Mouse (Mus musculus) CD8-positive naive resting alpha-beta T cell, adult 2 months (primary cell): ENCODE measurements at regions not wholly inside any gene's neighbourhood (a gene's known extent, or its start where the extent isn't known, plus 50 kb on each side); places are given as distances from the start of the nearest gene placed in this dataset.
A peak's percentile ranks its signal among the peaks of the same experiment; 100 is the strongest.
"Not testable (repeated sequence)": the region's sequence is repeated elsewhere in the genome, so short reads cannot be mapped to it uniquely, and the experiment has no call there.

Source experiments
- DNase-seq, 2 experiments: peaks; one replicate each; pipeline ENCODE4 v3.0.0; 2022; ENCODE audit warnings: low read depth in 2 of 2, low spot score in 2 of 2

DNA sequence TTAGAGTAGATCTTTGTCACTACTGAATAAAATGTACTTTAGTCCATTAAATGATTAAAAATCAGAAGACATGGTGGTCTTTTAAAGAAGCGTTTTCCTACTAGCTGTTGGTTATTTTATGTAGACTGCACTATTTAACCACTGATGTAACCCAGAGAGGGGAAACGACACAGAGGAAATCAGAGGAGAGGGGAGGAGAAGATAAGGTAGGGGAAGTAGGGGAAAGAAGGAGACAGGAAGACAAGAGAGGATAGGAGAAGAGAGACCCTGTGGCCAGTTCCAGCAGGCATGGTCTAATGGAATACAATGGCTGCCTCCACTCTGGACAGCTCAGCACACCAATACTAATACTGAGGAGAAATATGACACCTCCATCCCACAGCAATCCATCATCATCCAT, 208.6 kb upstream of the Btg1 start:
- no peak for DNase-seq

DNA sequence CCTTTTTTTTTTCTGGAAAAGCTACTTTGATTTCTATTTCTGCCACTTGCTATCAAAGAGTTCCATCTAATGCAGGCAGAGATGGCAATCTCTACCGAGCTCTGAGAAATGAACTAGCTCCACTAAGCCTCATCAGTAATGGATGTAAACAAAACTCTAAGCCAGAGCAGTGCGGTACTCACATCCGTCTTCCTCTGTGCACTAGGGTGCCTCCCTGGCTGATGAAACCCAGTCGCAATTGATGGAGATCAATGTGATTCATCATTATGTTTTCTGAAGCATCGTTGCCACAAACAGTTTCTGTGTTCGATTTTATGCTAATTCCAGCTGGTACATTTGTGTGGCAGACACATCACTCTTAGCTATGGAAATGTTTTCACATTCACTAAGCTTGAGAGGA, 206.8 kb upstream of the Btg1 start:
- no peak for DNase-seq

DNA sequence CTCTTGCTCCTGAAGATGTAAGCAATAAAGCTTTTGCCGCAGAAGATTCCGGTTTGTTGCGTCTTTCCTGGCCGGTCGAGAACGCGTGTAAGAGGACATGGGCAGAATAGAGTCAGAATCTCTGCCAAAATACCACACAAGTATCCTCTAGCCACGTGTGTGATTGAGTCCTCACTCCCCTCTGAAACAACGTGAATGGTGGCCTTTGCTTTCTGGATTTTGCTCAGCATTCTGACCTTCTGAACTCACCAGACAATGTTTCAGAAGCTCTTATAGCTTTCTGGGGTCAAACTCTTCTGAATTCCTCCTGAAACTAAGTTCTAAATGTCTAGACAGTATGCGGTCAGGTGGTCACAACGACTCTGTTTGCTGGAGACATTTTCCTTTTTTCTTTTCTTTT, 202.0 kb upstream of the Btg1 start:
- DNase-seq, result no peak

DNA sequence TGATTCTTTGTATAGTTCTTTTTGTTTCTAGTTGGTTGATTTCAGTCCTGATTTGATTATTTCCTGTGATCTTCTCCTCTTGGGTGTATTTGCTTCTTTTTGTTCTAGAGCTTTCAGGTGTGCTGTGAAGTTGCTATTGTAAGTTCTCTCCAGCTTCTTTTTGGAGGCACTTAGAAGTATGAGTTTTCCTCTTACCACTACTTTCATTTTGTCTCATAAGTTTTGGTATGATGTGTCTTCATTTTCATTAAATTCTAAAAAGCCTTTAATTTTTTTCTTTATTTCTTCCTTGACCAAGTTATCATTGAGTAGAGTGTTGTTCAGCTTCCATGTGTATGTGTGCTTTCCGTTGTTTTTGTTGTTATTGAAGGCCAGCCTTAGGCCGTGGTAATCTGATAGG, 195.3 kb upstream of the Btg1 start:
- not testable (repeated sequence) for DNase-seq

DNA sequence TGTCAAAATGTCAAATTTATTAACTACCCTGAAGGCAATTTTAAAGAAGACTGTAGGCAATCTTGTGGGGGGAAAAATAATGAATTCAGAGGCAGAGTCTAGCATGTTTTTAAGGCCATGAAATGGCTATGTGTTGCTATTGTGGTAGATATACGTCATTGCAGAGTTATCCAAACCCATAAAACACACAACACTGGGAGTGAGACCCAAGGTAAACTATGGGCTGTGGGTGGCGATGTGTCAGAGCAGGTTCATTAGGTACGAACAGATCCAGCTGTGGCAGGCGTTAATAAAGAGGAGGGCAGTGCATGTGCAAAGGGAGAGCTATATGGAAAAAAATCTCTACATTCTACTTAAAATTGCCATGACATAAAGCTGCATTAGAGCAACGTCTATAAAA, 189.4 kb upstream of the Btg1 start:
- DNase-seq, result no peak

DNA sequence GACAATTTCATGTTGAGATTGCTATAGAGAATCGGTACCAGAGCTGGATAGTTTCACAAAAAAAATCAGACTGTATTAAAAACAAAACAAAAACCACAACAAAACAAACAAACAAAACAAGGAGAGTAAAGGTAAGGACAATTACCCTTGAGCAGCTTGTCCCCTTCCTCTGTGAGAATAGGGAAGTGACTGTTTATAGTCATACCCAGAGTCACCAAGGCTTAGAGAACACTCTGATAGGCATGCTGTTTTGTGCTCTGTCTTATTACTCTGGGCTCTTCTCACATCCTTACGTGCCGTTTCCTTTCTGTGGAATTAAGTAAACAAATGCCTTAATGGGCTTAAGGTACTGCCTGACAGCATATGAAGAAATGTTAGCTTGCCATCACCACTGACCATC, 186.7 kb upstream of the Btg1 start:
- no peak for DNase-seq

DNA sequence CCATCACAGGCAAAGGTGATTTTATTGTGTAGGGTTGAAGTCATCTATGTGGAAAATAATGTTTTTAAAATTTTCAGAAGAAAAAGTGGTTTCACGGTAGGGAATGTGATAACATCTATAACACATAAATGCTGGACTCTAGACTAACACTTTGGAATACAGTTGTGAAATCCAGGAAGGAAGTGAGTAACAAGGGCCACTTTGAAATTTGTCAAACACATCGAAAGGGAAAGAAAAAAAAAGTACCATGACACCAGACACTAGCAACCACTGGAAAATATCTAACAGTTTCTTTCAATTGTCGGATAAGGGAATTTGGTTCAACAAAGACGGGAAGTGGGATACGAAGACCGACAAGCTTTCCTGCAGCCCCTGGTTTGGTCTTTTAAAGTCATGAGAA, 181.7 kb upstream of the Btg1 start:
- no peak for DNase-seq

DNA sequence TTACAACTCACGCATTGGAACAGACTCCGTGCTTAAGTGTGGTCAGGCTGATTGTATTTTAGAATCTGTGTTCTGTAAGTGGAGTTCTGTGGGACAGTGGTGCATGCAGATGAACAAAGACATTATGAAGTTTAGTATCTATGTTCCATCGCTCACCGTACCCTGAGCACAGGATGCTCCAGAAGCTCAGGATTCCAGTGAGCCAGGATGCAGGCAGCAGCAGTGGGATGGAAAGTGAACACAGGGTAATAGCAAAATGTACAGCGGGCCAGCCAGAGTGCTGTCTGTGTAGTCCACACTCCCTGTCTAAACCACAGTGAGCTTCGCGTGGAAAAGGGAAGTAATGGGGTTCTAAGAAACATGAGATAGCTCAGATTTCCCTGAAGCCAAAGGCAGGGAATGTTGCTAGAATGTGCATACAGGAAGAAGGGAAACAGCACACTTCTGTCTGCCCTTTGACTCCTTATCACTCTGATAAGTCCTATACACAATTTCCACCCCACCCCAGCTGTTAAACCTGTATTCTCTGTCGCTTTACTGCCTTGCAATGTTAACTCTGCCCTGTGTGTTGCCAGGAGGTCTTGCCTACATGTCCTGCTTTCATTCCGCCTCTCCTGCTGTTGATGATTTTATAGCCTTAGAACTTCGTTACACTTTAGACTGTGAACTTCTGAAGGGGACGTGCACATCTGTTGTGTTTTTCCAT, 178.3 kb upstream of the Btg1 start:
- DNase-seq, result no peak

DNA sequence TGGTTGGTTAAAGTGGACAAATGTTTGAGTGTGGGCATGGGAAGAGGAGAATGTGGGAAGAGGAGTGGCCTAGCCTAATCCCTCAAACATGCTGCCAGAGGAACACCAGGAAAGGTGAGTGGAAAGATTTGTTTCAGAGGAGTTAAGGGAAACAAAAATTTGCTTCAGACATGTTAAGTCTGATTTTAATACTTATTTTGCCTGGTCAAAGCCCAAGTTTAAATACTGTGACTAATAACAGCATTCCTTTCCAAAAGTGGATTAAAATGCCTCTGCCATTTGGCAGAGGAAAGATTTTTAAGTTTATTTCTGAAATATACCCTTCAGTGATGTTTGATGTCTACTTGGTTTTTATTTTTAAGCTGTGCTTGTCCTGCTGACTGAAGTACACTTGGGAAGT, 174.6 kb upstream of the Btg1 start:
- DNase-seq, result no peak

DNA sequence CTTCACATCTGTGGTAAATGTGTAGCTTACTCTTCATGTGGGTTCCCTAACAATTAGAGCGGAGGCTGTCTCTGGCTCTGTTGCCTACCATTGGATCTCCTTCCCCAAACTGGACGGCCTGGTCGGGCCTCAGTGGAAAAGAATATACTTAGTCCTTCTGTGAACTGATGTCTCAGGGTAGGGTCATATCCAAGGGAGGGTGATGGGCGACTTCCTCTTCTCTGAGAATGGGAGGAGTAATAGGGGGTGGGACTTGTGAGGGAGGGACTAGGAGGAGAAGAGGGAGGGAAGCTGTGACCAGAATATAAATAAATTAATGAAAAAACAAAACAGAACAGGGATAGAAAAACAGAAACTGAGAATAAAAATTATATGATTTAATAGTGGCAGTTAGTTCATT, 166.5 kb upstream of the Btg1 start:
- DNase-seq, result no peak

DNA sequence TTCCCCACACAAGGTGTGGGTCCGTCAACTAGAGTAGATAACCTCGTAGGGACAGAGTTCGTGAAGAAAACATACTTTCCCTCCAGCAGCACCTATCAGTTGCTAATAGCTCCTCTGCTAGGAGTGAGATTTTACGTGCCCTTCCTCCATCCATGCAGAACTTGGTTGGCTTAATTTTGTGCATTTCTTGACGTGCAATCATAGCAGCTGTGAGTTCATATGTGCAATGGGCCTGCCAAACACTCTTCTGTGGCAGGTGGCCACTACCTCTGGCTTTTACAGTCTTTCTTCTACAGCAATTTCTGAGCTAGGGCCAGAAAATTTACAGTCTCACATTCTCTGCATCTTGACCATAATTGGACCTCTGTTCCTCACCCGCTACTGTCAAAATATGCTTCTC, 161.9 kb upstream of the Btg1 start:
- no peak for DNase-seq

DNA sequence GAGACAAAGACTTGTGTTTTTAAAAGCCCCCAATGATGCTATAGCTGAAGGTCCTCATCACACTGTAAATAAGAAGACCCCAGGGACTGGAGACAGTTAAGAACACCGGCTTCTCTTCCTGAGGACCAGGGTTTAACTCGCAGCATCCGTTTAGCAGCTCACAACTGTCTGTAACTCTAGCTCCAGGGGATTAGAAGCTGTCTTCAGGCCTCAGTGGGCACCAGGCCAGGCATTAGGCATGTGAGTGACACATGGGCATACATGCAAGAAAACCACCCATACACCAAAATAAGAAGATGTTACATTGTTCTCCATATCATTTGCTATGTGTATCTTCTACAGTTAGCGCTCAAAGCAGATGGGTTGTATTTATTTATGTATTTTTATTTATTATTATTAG, 158.3 kb upstream of the Btg1 start:
- DNase-seq, result no peak

DNA sequence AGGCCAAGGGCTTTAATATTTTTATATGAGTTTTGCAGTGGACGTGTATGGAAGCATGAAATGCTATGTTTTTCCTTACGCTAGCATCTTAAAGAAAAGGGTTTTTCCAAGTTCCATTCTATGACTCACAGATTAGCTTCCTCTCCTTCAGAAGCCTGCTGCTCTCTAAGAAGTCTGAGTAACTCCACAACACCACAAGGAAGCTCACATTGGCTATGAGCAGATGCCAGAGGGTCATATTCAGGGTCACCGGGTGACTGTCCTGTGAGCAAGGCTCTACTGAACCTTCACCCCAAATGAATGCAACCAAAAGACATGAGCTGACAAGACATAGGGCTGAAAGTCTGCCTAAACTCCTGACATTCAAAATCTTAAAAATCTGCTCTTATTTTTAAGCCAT, 157.6 kb upstream of the Btg1 start:
- no peak for DNase-seq

DNA sequence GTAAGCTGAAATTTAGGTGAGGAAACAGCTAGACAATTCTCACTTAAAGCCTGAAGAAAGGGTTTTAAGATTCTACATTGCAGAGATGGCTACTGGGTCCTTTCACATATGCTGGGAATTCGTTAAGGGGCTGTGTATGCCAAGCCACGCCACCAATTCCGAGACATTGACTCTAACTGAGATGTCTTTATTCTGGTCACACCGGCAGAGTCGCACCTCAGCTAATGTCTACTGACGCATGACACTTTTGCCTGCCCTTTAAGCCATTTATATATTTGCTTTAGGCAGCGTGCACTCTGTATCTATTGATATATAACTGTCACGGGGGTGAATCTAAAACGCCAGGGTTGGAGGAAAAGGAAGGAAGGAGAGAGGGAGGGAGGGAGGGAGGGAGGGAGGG, 156.7 kb upstream of the Btg1 start:
- DNase-seq, result no peak

DNA sequence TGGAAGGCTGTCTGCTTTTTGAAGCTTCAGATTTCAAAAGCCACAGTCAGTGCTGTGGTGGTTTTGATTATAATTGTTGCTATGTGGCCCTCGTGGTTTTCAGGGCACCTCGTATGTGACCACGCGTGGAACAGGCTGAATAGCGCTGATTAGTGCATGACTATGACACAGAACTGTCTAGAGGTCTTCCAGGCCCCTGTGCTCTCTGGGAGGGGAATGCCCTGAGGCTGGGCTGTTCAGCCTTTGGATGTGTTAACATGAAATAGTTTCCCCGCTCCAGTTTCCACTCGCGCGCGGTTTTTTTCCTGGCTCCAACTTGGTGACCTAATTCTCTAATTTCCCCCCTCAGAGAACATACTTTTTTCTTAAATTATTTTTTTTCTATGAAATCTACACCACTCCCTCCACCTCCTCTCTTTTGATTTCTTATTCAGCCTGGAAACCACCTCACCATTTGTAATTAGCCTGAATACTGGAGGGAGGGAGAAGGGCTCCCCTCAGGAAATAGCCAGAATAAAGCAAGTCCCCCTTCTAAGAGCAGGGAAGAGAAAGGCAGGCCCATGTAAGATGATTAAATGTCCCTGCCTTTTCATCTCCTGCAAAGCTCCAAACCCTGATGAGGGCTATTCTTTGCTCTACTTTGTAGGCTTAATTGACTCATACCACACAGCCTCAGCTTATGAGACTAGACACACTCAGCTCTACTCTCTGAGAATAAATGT, 156.0 kb upstream of the Btg1 start:
- DNase-seq, result no peak

DNA sequence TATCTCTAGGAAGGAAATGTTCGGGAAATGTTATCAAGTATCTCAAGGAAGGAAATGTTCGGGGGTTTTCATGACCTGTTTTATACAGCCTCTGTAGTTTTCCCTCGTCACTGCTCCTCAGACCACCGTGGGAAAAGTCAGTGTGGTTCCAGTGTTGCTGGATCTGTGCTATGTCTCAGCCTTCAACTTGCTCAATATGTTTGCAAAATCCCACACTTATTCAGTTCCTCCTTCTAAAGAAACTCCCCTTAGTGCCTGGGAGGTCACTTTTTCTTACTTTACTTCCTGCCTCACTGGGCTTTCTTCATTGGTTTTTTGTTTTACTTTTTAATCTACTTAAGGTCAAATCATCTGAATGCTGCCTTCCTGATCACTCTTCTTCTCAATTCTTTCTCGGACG, 150.8 kb upstream of the Btg1 start:
- no peak for DNase-seq

DNA sequence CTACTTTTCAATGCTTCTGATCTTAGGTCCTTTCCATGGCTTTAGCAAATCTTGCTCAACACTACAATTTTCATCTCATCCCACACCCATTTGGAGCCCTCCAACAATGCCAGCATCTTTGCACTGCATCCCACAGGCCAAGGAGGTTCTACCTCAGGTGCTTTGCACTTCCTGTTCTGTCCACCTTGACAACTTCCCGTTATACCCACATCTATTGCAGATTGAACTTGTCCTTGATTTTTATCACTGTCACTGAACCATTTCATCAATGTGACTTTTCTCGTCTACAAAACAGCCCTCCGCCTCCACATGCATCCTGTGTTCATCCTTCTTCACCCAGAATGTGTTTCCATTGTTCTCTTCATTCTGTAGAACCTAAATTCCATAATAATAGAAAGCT, 150.0 kb upstream of the Btg1 start:
- peak in 1 of 2 experiments; percentile 21 for DNase-seq

DNA sequence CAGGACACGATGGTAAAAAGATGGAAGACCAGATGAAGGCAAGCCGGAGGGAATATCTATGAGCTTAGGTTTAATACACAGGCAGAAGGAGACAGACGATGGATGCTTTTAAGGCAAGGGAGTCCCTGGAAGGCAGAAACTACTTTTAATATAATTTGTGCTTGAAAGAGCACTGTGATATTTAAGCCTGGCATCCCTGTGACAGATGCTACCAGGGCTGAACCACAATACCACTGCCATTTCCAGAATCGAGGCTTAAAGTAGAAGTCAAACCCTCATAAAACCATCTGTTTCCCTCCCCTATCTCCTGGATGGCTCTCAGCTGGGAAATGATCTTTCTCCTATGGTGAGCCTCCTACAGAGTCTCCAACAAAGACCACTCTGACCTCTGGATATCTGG, 149.1 kb upstream of the Btg1 start:
- DNase-seq, result no peak

DNA sequence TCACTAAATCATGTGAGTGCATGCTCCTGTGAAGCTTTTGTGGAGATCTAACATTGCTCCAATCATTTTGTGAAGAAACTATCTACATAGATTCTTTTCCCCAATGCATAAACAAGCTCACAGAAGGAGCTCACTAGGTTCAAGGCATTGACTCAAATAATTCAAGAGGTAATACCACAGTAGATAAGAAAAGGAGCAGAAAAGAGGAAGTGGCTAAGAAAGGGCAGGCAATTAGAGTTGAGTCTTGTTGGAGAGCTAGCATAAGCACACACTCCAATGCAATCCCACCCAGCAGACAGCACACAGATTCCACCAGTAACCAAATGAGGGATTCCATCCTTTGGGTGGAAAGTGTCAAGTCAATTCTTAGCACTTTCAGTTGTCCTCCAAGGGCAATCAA, 145.3 kb upstream of the Btg1 start:
- no peak for DNase-seq

DNA sequence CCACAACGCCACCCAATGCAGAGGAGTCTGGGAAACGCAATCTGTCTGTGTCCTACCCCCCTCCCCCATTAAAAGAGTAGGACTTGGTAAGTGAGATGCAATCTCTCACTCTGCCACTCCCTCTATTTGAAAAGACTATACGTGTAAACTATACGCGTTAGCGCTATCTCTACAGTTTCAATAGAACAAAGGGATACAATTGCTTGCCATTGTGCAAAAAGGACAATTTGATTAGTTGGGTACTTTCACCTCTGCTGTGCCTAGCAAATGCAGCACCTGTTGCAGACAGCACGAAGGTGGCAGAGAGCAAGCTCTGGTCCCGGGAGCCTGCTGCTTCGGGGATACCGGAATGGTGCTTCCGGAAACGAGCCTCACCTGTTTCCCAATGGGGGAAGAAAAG, 137.5 kb upstream of the Btg1 start:
- no peak for DNase-seq

DNA sequence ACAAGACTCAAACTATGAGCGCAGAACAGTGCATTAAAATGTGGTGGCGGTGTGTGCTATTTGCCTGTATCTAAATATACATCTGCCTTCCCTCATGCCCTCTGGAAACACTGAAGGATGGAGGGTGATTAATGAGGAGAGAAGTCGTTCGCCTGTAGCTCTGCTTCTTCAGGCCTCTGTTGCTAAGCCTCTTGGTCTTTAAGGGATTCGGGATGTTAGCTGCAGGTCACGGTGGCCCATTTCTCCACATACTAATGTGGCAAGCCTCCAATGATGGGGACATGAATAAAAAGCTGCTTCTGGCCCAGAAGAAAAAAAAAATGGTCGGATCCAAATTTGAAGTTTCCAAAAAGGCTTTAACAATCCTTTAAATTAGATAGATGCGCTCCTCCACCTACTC, 137.0 kb upstream of the Btg1 start:
- no peak for DNase-seq

DNA sequence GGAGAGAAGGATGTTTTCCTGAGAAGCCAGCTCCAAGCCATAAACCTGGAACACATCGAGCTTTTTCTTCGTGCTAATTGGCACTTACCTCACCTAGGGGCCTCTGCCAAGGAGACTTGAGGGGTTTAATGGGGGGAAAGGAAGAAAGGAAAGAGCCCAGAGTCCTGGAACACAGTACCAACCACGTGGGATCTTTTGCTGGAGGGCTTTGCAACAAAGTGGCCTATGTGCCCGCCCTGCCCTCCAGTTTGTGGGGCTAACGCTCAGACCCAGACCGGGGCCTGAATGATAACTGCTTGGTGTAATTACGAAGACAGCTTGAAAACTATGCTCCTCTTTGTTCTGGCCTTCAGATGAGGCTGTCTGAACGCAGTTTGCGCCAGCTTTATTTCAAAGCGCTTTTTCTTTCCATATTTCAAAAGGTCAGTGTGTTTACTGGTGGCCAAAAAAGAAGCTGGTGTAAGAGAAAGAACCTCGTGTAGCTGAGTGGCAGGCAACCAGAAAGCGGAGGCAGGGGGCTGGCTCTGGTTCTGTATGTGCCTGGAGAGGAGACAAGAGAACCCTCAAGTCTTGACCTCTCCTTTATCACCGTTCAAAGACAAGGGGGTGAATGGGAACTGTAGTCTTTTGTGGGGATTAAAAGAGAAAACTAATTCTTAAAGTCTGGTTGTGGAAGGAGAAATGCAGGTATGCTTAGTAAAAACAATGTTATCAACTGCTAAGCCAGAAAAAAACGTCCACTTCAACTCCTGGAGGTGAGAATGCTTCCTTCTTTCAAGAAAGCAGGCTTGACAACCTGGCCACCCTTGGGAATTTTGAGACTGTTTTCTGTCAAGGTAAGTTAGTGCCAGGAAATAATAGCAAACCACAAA, 136.1 kb upstream of the Btg1 start:
- no peak for DNase-seq
